Mouse (Mus musculus) hindbrain, embryonic 14.5 days (tissue): ENCODE data around the gene Atcay. TPM values are rescaled to one million over a fixed set of nuclear protein-coding genes. Genes with fewer than 3 reads are reported as not detected.

ENCODE experiments used
- ATAC-seq: fragments of 200-750 bp; cut with Nextera tagmentation; 2 replicates; pipeline ENCODE4 v1.8.0; 2017; ENCODE audit warnings: moderate number of reproducible peaks, mild to moderate bottlenecking, moderate TSS enrichment, moderate library complexity; ENCODE audit not compliant: low FRiP score
- DNase-seq: peaks from one replicate; pipeline ENCODE4 v3.0.0-alpha.2; 2015; ENCODE audit warnings: low spot score
- H3K27ac ChIP-seq: fragments of 300-500 bp; sonication (generic); 2 replicates; pipeline ENCODE4 v1.5.1; 2014; ENCODE audit warnings: mild to moderate bottlenecking, moderate library complexity
- H3K27me3 ChIP-seq: fragments of 300-500 bp; sonication (generic); 2 replicates; pipeline ENCODE4 v1.6.1; 2014; ENCODE audit warnings: mild to moderate bottlenecking, low read length, mixed read lengths; ENCODE audit not compliant: control insufficient read depth, insufficient read depth
- H3K36me3 ChIP-seq: fragments of 300-500 bp; sonication (generic); replicated peaks from 2 replicates; pipeline ENCODE4 v1.6.1; 2014; ENCODE audit not compliant: control insufficient read depth, insufficient read depth
- H3K4me1 ChIP-seq: fragments of 300-500 bp; sonication (generic); replicated peaks from 2 replicates; pipeline ENCODE4 v1.6.1; 2014; ENCODE audit warnings: antibody characterized with exemption, low read length, mixed read lengths; ENCODE audit not compliant: control insufficient read depth, insufficient read depth
- H3K4me2 ChIP-seq: fragments of 300-500 bp; sonication (generic); replicated peaks from 2 replicates; pipeline ENCODE4 v1.6.1; 2014; ENCODE audit warnings: mild to moderate bottlenecking, moderate library complexity
- H3K4me3 ChIP-seq: fragments of 300-500 bp; sonication (generic); replicated peaks from 2 replicates; pipeline ENCODE4 v1.5.1; 2014; ENCODE audit warnings: mild to moderate bottlenecking, low read length
- H3K9ac ChIP-seq: fragments of 300-500 bp; sonication (generic); 2 replicates; pipeline ENCODE4 v1.6.1; 2014
- H3K9me3 ChIP-seq: fragments of 300-500 bp; sonication (generic); 2 replicates; pipeline ENCODE4 v1.6.1; 2016; ENCODE audit warnings: low read length; ENCODE audit not compliant: control insufficient read depth
- WGBS: fragments of 180-500 bp; shearing (Covaris S2); extraction: QIAGEN DNeasy Blood & Tissue Kit; methylation state at CpG from one replicate; pipeline ENCODE4 v1.1.7; 2014; 5-methylcytosine and 5-hydroxymethylcytosine counted together
- polyA plus RNA-seq: library from polyadenylated mRNA; unstranded; fragments of >200 nt; fragmentation: Nextera tagmentation; extraction: Ambion mirVana; gene quantifications from 2 replicates; pipeline ENCODE4 v1.2.1, GENCODE M21; 2014

Atcay gene
- polyA plus RNA-seq, 1 experiment from 2014 or later: 80.2 TPM

GRCm38 (mm10) chr10:81265540-81265939 lies 34.9 kb upstream of the Atcay start:
- H3K9me3 ChIP-seq: peaks cover 2% of the 10 kb centered on the region; the same call in 1 of the 2 replicates
- peak overlapping the region; percentile 68 for H3K4me2 ChIP-seq
- WGBS: 93% methylated on average over 8 of the region's 8 CpGs
- H3K4me1 ChIP-seq: peaks cover 25% of the 10 kb centered on the region
- no peak for DNase-seq
- H3K9ac ChIP-seq: peak overlapping the region; percentile 70
- peak overlapping the region; percentile 52; the same call in 1 of the 2 replicates for H3K4me3 ChIP-seq
- ATAC-seq: no peak
- H3K27ac ChIP-seq: no peak overlapping the region
- H3K36me3 ChIP-seq: peaks cover 30% of the 10 kb centered on the region
- H3K27me3 ChIP-seq: no peaks in the 10 kb centered on the region

GRCm38 (mm10) chr10:81261025-81261424 lies 30.4 kb upstream of the Atcay start:
- no peak overlapping the region for H3K4me3 ChIP-seq
- peaks cover 4% of the 10 kb centered on the region; the same call in 1 of the 2 replicates for H3K9me3 ChIP-seq
- H3K27me3 ChIP-seq: peaks cover 33% of the 10 kb centered on the region
- H3K4me2 ChIP-seq: no peak overlapping the region
- peaks cover 18% of the 10 kb centered on the region for H3K4me1 ChIP-seq
- DNase-seq: no peak
- WGBS: 89% methylated on average over 4 of the region's 4 CpGs
- no peak overlapping the region for H3K27ac ChIP-seq
- peaks cover 30% of the 10 kb centered on the region for H3K36me3 ChIP-seq
- ATAC-seq: no peak
- H3K9ac ChIP-seq: no peak overlapping the region

- 0 out of 2 replicates have a peak overlapping the region, but pooled peaks have one; percentile 9 for H3K4me2 ChIP-seq
- ATAC-seq (peak; percentile 19; the same call in 1 of the 2 replicates), DNase-seq (no peak)
- no peak overlapping the region for H3K27ac ChIP-seq
- H3K4me1 ChIP-seq: peaks cover 10% of the 10 kb centered on the region; the same call in 1 of the 2 replicates
- H3K4me3 ChIP-seq: no peak overlapping the region
- WGBS: 37% methylated on average over 21 of the region's 21 CpGs
- H3K36me3 ChIP-seq: peaks cover 23% of the 10 kb centered on the region
- peaks cover 4% of the 10 kb centered on the region; the same call in 1 of the 2 replicates for H3K9me3 ChIP-seq
- H3K27me3 ChIP-seq: peaks cover 36% of the 10 kb centered on the region
- H3K9ac ChIP-seq: 0 out of 2 replicates have a peak overlapping the region, but pooled peaks have one; percentile 31
These were observed 28.7 kb upstream of the Atcay start for GRCm38 (mm10) chr10:81259225-81259884.

- WGBS: 2% methylated on average over 58 of the region's 62 CpGs
- Histone ChIP-seq H3K4me3 (peak overlapping the region; percentile 42), H3K9me3 (peaks cover 4% of the 10 kb centered on the region; the same call in 1 of the 2 replicates), H3K4me2 (peak overlapping the region; percentile 89), H3K27me3 (peaks cover 40% of the 10 kb centered on the region), H3K9ac (peak overlapping the region; percentile 64), H3K27ac (no peak overlapping the region), H3K36me3 (peaks cover 5% of the 10 kb centered on the region), H3K4me1 (peaks cover 19% of the 10 kb centered on the region; the same call in 1 of the 2 replicates)
- DNase-seq (no peak), ATAC-seq (no peak)
These were observed 26.8 kb upstream of the Atcay start for GRCm38 (mm10) chr10:81257158-81258039.

- no peak for DNase-seq
- WGBS: 59% methylated on average over 1 of the region's 1 CpGs
These were observed 24.3 kb upstream of the Atcay start for GRCm38 (mm10) chr10:81254886-81255285.

GRCm38 (mm10) chr10:81252424-81253419 lies 22.1 kb upstream of the Atcay start, which contains the start of gene Matk:
Gene Matk, plus strand, starts transcription at chr10:81252935.
- peak within 1 kb of the TSS; percentile 67 for H3K4me2 ChIP-seq
- H3K4me3 ChIP-seq: peak within 1 kb of the TSS; percentile 28
- peak within 1 kb of the TSS; percentile 71 for H3K27ac ChIP-seq
- H3K9me3 ChIP-seq: no peaks in the 10 kb centered on the region
- peaks cover 39% of the 10 kb centered on the region for H3K27me3 ChIP-seq
- peak within 1 kb of the TSS; percentile 54 for H3K9ac ChIP-seq
- WGBS: 10% methylated on average over 43 of the region's 44 CpGs
- ATAC-seq (peak; percentile 75), DNase-seq (peak; percentile 78)
- H3K36me3 ChIP-seq: peaks cover 7% of the 10 kb centered on the region; the same call in 1 of the 2 replicates
- peaks cover 19% of the 10 kb centered on the region; the same call in 1 of the 2 replicates for H3K4me1 ChIP-seq

More at GRCm38 (mm10) chr10:81254886-81255285, 24.3 kb upstream of the Atcay start:
- H3K4me2 ChIP-seq: no peak overlapping the region
- H3K9ac ChIP-seq: no peak overlapping the region
- no peaks in the 10 kb centered on the region; the same call in 1 of the 2 replicates for H3K36me3 ChIP-seq
- no peak overlapping the region for H3K27ac ChIP-seq
- no peak for ATAC-seq
- no peak overlapping the region for H3K4me3 ChIP-seq
- H3K27me3 ChIP-seq: peaks cover 56% of the 10 kb centered on the region
- H3K9me3 ChIP-seq: no peaks in the 10 kb centered on the region
- H3K4me1 ChIP-seq: peaks cover 26% of the 10 kb centered on the region; the same call in 1 of the 2 replicates

- Histone ChIP-seq H3K4me1 (0 out of 2 replicates have a peak, but pooled peaks cover 15% of the 10 kb centered on the region), H3K9me3 (no peaks in the 10 kb centered on the region), H3K36me3 (peaks cover 14% of the 10 kb centered on the region; the same call in 1 of the 2 replicates), H3K4me2 (no peak overlapping the region), H3K27me3 (peaks cover 22% of the 10 kb centered on the region), H3K27ac (no peak overlapping the region), H3K4me3 (no peak overlapping the region), H3K9ac (no peak overlapping the region)
- no peak for ATAC-seq
- no peak for DNase-seq
- WGBS: 88% methylated on average over 8 of the region's 8 CpGs
These were observed 18.8 kb upstream of the Atcay start for GRCm38 (mm10) chr10:81249442-81249841.

GRCm38 (mm10) chr10:81247804-81248203 lies 17.2 kb upstream of the Atcay start:
- Histone ChIP-seq H3K4me2 (no peak overlapping the region), H3K9ac (no peak overlapping the region), H3K27ac (no peak overlapping the region), H3K9me3 (no peaks in the 10 kb centered on the region), H3K27me3 (peaks cover 19% of the 10 kb centered on the region), H3K4me3 (no peak overlapping the region), H3K36me3 (peaks cover 14% of the 10 kb centered on the region; the same call in 1 of the 2 replicates), H3K4me1 (0 out of 2 replicates have a peak, but pooled peaks cover 10% of the 10 kb centered on the region)
- ATAC-seq (no peak), DNase-seq (no peak)
- WGBS: 93% methylated on average over 2 of the region's 2 CpGs
